Mouse (Mus musculus): ENCODE results near the gene Kdm4b. TPM values are rescaled to one million over a fixed set of nuclear protein-coding genes. Genes with fewer than 3 reads are reported as not detected.

Kdm4b gene
- polyA plus RNA-seq, 1 experiment from 2014 or later = 34.6 TPM

DNA sequence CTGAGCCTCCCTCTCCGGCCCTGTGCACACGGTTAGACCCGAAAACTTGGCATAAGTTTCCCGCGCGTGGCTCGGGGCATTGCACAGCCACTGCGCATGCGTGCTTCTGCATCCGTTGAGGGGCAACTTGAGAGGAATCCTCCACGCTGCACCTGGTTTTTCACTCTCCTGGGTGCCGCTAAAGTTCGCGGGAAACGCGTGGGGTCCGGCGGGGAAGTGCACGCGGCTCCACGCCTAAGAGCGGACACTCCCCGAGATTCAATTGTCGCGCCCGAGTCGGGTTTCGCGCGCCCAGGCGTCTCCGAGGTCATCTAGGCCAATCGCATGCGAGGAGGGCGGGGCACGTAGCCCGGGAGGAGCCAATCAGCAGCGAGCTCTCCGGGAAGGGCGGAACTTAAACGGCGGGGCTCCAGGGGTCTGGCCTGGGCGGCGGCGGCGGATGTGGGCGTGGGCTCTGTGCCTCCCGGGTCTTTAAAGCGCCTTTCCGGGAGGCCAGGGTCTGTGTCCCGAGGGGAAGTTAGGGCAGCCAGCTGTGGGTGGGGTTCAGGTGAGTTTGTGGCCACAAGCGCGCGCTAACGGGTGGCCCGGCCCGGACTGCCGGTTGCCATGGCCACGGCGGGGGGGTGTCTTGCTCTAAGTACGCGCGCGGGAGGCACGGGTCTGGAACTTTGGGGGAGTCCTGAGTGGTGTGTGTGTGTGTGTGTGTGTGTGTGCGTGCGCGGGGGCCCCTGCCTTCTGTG lies 21.8 kb upstream of the Kdm4b start:
- under 1% methylated on average over 68 of the region's 68 CpGs for WGBS

GRCm38 (mm10) chr17:56304718-56305117 lies 21.1 kb upstream of the Kdm4b start:
- no peak for DNase-seq (ENCODE audit: low spot score)

More for the DNA sequence above, 21.8 kb upstream of the Kdm4b start:
- H3K4me3 ChIP-seq = peak overlapping the region; percentile 82
- H3K9me3 ChIP-seq = no peaks in the 10 kb centered on the region
- H3K27ac ChIP-seq = peak overlapping the region; percentile 88
- H3K36me3 ChIP-seq = peaks cover 41% of the 10 kb centered on the region
- H3K27me3 ChIP-seq (ENCODE audit: insufficient read depth, poor library complexity, severe bottlenecking) = no peaks in the 10 kb centered on the region
- H3K4me1 ChIP-seq = peaks cover 50% of the 10 kb centered on the region
- peak; percentile 99 for DNase-seq (ENCODE audit: low spot score)

GRCm38 (mm10) chr17:56305156-56305555 lies 20.7 kb upstream of the Kdm4b start:
- peaks cover 50% of the 10 kb centered on the region for H3K4me1 ChIP-seq
- DNase-seq (ENCODE audit: low spot score) = no peak
- peak overlapping the region; percentile 82 for H3K4me3 ChIP-seq
- peaks cover 52% of the 10 kb centered on the region for H3K36me3 ChIP-seq
- no peaks in the 10 kb centered on the region for H3K27me3 ChIP-seq (ENCODE audit: insufficient read depth, poor library complexity, severe bottlenecking)
- H3K9me3 ChIP-seq = no peaks in the 10 kb centered on the region
- H3K27ac ChIP-seq = peak overlapping the region; percentile 88
- WGBS = 38% methylated on average over 9 of the region's 9 CpGs

More at GRCm38 (mm10) chr17:56304718-56305117, 21.1 kb upstream of the Kdm4b start:
- 21% methylated on average over 11 of the region's 11 CpGs for WGBS
- H3K27me3 ChIP-seq (ENCODE audit: insufficient read depth, poor library complexity, severe bottlenecking) = no peaks in the 10 kb centered on the region
- H3K9me3 ChIP-seq = no peaks in the 10 kb centered on the region
- H3K4me1 ChIP-seq = peaks cover 50% of the 10 kb centered on the region
- peak overlapping the region; percentile 88 for H3K27ac ChIP-seq
- peak overlapping the region; percentile 82 for H3K4me3 ChIP-seq
- peaks cover 48% of the 10 kb centered on the region for H3K36me3 ChIP-seq

DNA sequence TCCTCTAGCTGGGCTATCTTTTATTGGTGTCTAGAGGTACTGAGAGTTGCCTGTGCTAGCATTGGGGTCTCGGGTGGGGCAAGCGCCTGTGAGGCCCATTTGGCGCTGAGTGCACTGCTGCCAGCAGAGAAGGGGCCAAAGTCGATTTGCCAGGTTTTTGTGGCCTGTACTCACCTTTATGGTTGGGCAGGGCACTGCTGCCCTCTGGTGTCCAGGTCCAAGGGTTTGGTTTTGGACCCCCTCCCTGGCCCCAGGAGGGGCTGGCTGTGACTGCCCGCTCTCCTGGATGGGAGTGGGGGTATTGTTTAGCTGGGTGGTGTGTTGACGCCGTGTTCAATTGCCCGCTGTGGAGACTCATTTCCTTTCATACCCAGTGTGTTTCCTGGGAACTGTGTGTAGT lies 20.0 kb upstream of the Kdm4b start:
- Histone ChIP-seq H3K36me3 (peaks cover 59% of the 10 kb centered on the region), H3K9me3 (no peaks in the 10 kb centered on the region), H3K27ac (peak overlapping the region; percentile 88; the same call in 1 of the 2 replicates), H3K4me1 (peaks cover 50% of the 10 kb centered on the region), H3K4me3 (peak overlapping the region; percentile 82), H3K27me3 (ENCODE audit: insufficient read depth, poor library complexity, severe bottlenecking) (no peaks in the 10 kb centered on the region)
- 74% methylated on average over 8 of the region's 8 CpGs for WGBS
- no peak for DNase-seq (ENCODE audit: low spot score)

DNA sequence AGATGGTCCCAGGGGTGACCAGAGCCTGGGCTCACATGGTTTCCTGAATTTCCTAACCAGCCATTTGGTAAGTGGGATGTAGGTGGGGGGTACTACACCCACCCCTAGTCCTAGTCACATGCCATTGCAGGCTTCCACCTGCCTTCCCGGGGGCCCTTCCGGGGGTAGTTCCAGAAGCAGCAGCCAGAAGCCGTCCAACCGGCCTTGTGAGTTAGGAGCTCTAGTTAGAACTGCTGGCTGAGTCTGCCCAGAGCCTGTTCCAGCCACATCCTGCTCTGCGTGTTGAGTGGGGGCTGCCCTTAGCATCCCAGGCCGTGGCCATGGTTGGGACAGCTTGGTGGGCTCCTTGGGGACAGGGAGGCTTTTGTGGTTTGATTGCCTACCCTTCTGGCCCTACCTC lies 17.8 kb upstream of the Kdm4b start:
- no peak overlapping the region for H3K4me3 ChIP-seq
- peaks cover 81% of the 10 kb centered on the region for H3K36me3 ChIP-seq
- H3K9me3 ChIP-seq = no peaks in the 10 kb centered on the region
- no peak for DNase-seq (ENCODE audit: low spot score)
- no peak overlapping the region for H3K27ac ChIP-seq
- H3K4me1 ChIP-seq = peaks cover 38% of the 10 kb centered on the region
- H3K27me3 ChIP-seq (ENCODE audit: insufficient read depth, poor library complexity, severe bottlenecking) = no peaks in the 10 kb centered on the region
- 85% methylated on average over 6 of the region's 6 CpGs for WGBS

- 93% methylated on average over 15 of the region's 15 CpGs for WGBS
- H3K36me3 ChIP-seq = peaks cover 94% of the 10 kb centered on the region
- no peak overlapping the region for H3K27ac ChIP-seq
- no peaks in the 10 kb centered on the region for H3K27me3 ChIP-seq (ENCODE audit: insufficient read depth, poor library complexity, severe bottlenecking)
- H3K4me1 ChIP-seq = peaks cover 35% of the 10 kb centered on the region
- H3K4me3 ChIP-seq = no peak overlapping the region
- H3K9me3 ChIP-seq = no peaks in the 10 kb centered on the region
- no peak for DNase-seq (ENCODE audit: low spot score)
These were observed 16.5 kb upstream of the Kdm4b start for GRCm38 (mm10) chr17:56309191-56309945.

- no peak overlapping the region for H3K4me3 ChIP-seq
- 80% methylated on average over 3 of the region's 3 CpGs for WGBS
- H3K27me3 ChIP-seq (ENCODE audit: insufficient read depth, poor library complexity, severe bottlenecking) = no peaks in the 10 kb centered on the region
- peaks cover 39% of the 10 kb centered on the region for H3K36me3 ChIP-seq
- no peak for DNase-seq (ENCODE audit: low spot score)
- H3K4me1 ChIP-seq = peaks cover 25% of the 10 kb centered on the region
- H3K27ac ChIP-seq = no peak overlapping the region
- no peaks in the 10 kb centered on the region for H3K9me3 ChIP-seq
These were observed 1.4 kb upstream of the Kdm4b start for GRCm38 (mm10) chr17:56324419-56324818.

GRCm38 (mm10) chr17:56326153-56327147 lies 588 bp downstream of the Kdm4b start:
- peak overlapping the region; percentile 93 for H3K4me3 ChIP-seq
- peaks cover 19% of the 10 kb centered on the region for H3K36me3 ChIP-seq
- no peak for DNase-seq (ENCODE audit: low spot score)
- H3K27ac ChIP-seq = peak overlapping the region; percentile 97
- WGBS = 4% methylated on average over 57 of the region's 67 CpGs
- H3K9me3 ChIP-seq = no peaks in the 10 kb centered on the region
- peaks cover 42% of the 10 kb centered on the region for H3K4me1 ChIP-seq
- H3K27me3 ChIP-seq (ENCODE audit: insufficient read depth, poor library complexity, severe bottlenecking) = no peaks in the 10 kb centered on the region

GRCm38 (mm10) chr17:56329267-56329666 lies 3.4 kb downstream of the Kdm4b start:
- Histone ChIP-seq H3K27ac (no peak overlapping the region), H3K27me3 (ENCODE audit: insufficient read depth, poor library complexity, severe bottlenecking) (no peaks in the 10 kb centered on the region), H3K4me3 (no peak overlapping the region), H3K9me3 (no peaks in the 10 kb centered on the region), H3K4me1 (peaks cover 62% of the 10 kb centered on the region), H3K36me3 (peaks cover 3% of the 10 kb centered on the region; the same call in 1 of the 2 replicates)
- DNase-seq (ENCODE audit: low spot score) = no peak

DNA sequence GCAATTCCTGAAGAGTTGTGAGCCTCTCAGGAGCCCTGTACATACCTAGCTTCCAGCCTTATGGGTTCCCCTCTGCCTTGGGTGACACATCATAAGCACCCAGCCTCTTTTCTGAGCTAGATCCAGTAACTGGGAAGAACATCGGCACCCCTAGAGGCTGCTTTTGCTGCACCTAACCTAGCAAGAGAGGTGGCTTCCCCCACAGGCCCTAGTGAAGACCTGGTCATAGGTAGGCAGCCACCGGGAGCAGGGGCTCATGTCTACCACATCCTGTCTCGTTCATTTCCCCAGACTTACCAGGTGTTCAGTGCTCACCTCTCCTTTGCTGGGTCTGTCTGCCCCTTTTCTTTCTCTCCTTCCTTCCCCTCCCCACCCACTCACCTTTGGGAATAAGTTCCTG lies 4.5 kb downstream of the Kdm4b start:
- 86% methylated on average over 3 of the region's 3 CpGs for WGBS
- Histone ChIP-seq H3K4me1 (peaks cover 66% of the 10 kb centered on the region), H3K9me3 (no peaks in the 10 kb centered on the region), H3K27ac (no peak overlapping the region), H3K4me3 (no peak overlapping the region), H3K36me3 (peaks cover 5% of the 10 kb centered on the region; the same call in 1 of the 2 replicates), H3K27me3 (ENCODE audit: insufficient read depth, poor library complexity, severe bottlenecking) (no peaks in the 10 kb centered on the region)
- DNase-seq (ENCODE audit: low spot score) = no peak

GRCm38 (mm10) chr17:56331256-56331655 lies 5.4 kb downstream of the Kdm4b start:
- H3K27me3 ChIP-seq (ENCODE audit: insufficient read depth, poor library complexity, severe bottlenecking) = no peaks in the 10 kb centered on the region
- peaks cover 72% of the 10 kb centered on the region for H3K4me1 ChIP-seq
- peaks cover 5% of the 10 kb centered on the region; the same call in 1 of the 2 replicates for H3K36me3 ChIP-seq
- H3K27ac ChIP-seq = no peak overlapping the region
- H3K4me3 ChIP-seq = no peak overlapping the region
- DNase-seq (ENCODE audit: low spot score) = no peak
- H3K9me3 ChIP-seq = no peaks in the 10 kb centered on the region

- Histone ChIP-seq H3K27me3 (ENCODE audit: insufficient read depth, poor library complexity, severe bottlenecking) (no peaks in the 10 kb centered on the region), H3K4me1 (peaks cover 71% of the 10 kb centered on the region), H3K4me3 (no peak overlapping the region), H3K9me3 (no peaks in the 10 kb centered on the region), H3K27ac (no peak overlapping the region), H3K36me3 (peaks cover 5% of the 10 kb centered on the region; the same call in 1 of the 2 replicates)
- DNase-seq (ENCODE audit: low spot score) = no peak
- WGBS = 37% methylated on average over 8 of the region's 8 CpGs
These were observed 7.1 kb downstream of the Kdm4b start for GRCm38 (mm10) chr17:56332987-56333386.
